10 mouse cellular contexts compared by ENCODE assay signal in genomic region chr13:40605686-40606404, GRCm38 (mm10).
DNase-seq lines count a peak whose midpoint lies in the region; ATAC-seq lines count a peak whose summit lies in the region.
"Had no signal": no experiment of that assay in that cellular context is flagged by ENCODE, and none has a peak within 500 bp of the region (broad histone marks: within the 10 kb centered on the region; RNA-seq: fewer than 3 reads in every experiment).

No protein-coding gene starts in this region.

- no peak overlapping the region for H3K9ac ChIP-seq in heart, embryonic 11.5 days (ENCODE audit: low read depth, low read length)
- no peak overlapping the region for H3K9ac ChIP-seq in limb, embryonic 11.5 days (ENCODE audit: low read length)

- no peaks in the 10 kb centered on the region for H3K4me1 ChIP-seq in heart, embryonic 11.5 days (ENCODE audit: control insufficient read depth, insufficient read depth, low read length)
- no peaks in the 10 kb centered on the region for H3K4me1 ChIP-seq in limb, embryonic 11.5 days (ENCODE audit: control insufficient read depth, insufficient read depth, low read length)
- H3K4me1 ChIP-seq: megakaryocyte, embryonic 14.5 days had no signal

- intact Hi-C loops in heart, postnatal 25 days (cut with DNase I) = no loop called here

- H3K36me3 ChIP-seq in heart, embryonic 11.5 days (ENCODE audit: control insufficient read depth, insufficient read depth, low read length) = no peaks in the 10 kb centered on the region
- H3K36me3 ChIP-seq in limb, embryonic 11.5 days (ENCODE audit: control insufficient read depth, insufficient read depth, low read length) = no peaks in the 10 kb centered on the region

- H3K27ac ChIP-seq in heart, embryonic 11.5 days (ENCODE audit: low read depth, low read length) = no peak overlapping the region
- no peak overlapping the region for H3K27ac ChIP-seq in limb, embryonic 11.5 days (replicated peaks; ENCODE audit: low read depth, low read length)

- H3K9me3 ChIP-seq in heart, embryonic 11.5 days (replicated peaks; ENCODE audit: control insufficient read depth, low read length) = no peaks in the 10 kb centered on the region
- no peaks in the 10 kb centered on the region for H3K9me3 ChIP-seq in limb, embryonic 11.5 days (ENCODE audit: control insufficient read depth, low read length)

- no peak for ATAC-seq in heart, embryonic 11.5 days (replicated peaks; ENCODE audit: insufficient number of reproducible peaks, low FRiP score, low TSS enrichment)
- peak; percentile 39; the same call in 1 of the 2 replicates for ATAC-seq in limb, embryonic 11.5 days (ENCODE audit: insufficient number of reproducible peaks, low FRiP score, low TSS enrichment, low read depth)

- peak overlapping the region; percentile 2; the same call in 1 of the 2 replicates for H3K4me3 ChIP-seq in heart, embryonic 11.5 days (ENCODE audit: low read depth, low read length)
- H3K4me3 ChIP-seq in limb, embryonic 11.5 days (ENCODE audit: low read depth, low read length) = no peak overlapping the region; the same call in 1 of the 2 replicates
- H3K4me3 ChIP-seq: megakaryocyte, embryonic 14.5 days had no signal

- H3K4me2 ChIP-seq in heart, embryonic 11.5 days = peak overlapping the region; percentile 57
- peak overlapping the region; percentile 30; the same call in 1 of the 2 replicates for H3K4me2 ChIP-seq in limb, embryonic 11.5 days (ENCODE audit: low read depth, severe bottlenecking)

- DNase-seq in heart, postnatal 25 days (ENCODE audit: low spot score) = no peak
- DNase-seq in 416B (ENCODE audit: low read depth) = peak; percentile 11
- DNase-seq in fat pad, adult 2 months (ENCODE audit: extremely low read depth, low read depth, low spot score) = peak; percentile 13
- no peak for DNase-seq in limb, embryonic 11.5 days (ENCODE audit: low spot score)
- no peak for DNase-seq in spleen, adult 12 weeks (ENCODE audit: low spot score)
- no peak for DNase-seq in layer of hippocampus, adult 11-12 months (ENCODE audit: low spot score)
- DNase-seq in gastrocnemius, postnatal 25 days = no peak
- DNase-seq: gastrocnemius, postnatal 36 days had no signal

- no peaks in the 10 kb centered on the region for H3K27me3 ChIP-seq in heart, embryonic 11.5 days (ENCODE audit: control insufficient read depth, insufficient read depth, low read length)
- H3K27me3 ChIP-seq in limb, embryonic 11.5 days (ENCODE audit: control insufficient read depth, insufficient read depth, low read length) = peaks cover 18% of the 10 kb centered on the region; the same call in 1 of the 2 replicates
- H3K27me3 ChIP-seq: megakaryocyte, embryonic 14.5 days had no signal

- WGBS in heart, embryonic 11.5 days (ENCODE audit: insufficient replicate concordance) = 50% methylated on average over 16 of the region's 16 CpGs
- WGBS in limb, embryonic 11.5 days = 67% methylated on average over 16 of the region's 16 CpGs

Comparison
In these comparisons a context has a peak if more than half of its experiments do, and no peak if none do; other contexts are left out.
1. DNase-seq: peak in 416B (single experiment) and fat pad, adult 2 months (single experiment); none in heart, postnatal 25 days (single experiment), limb, embryonic 11.5 days (single experiment), spleen, adult 12 weeks (single experiment), layer of hippocampus, adult 11-12 months (single experiment) and gastrocnemius, postnatal 25 days (single experiment).